Mouse (Mus musculus): ENCODE measurements at regions not wholly inside any gene's neighbourhood (a gene's known extent, or its start where the extent isn't known, plus 50 kb on each side); places are given as distances from the start of the nearest gene placed in this dataset.

GRCm38 (mm10) chr13:112000696-112001095, 191.9 kb upstream of the Map3k1 start:
- no peak for DNase-seq (ENCODE audit: low read depth, low spot score)

GRCm38 (mm10) chr13:112001155-112002025, 192.6 kb upstream of the Map3k1 start:
- peak; percentile 81 for DNase-seq (ENCODE audit: low read depth, low spot score)

- DNase-seq (ENCODE audit: low read depth, low spot score), result no peak
Observed at GRCm38 (mm10) chr13:112002661-112003347, 194.0 kb upstream of the Map3k1 start.

- DNase-seq (ENCODE audit: low read depth, low spot score), result no peak
Observed at GRCm38 (mm10) chr13:112003445-112003844, 194.7 kb upstream of the Map3k1 start.

GRCm38 (mm10) chr13:112004126-112004525, 195.3 kb upstream of the Map3k1 start:
- DNase-seq (ENCODE audit: low read depth, low spot score), result no peak

- no peak for DNase-seq (ENCODE audit: low read depth, low spot score)
Observed at GRCm38 (mm10) chr13:112005421-112005820, 196.6 kb upstream of the Map3k1 start.

- no peak for DNase-seq (ENCODE audit: low read depth, low spot score)
Observed at GRCm38 (mm10) chr13:112008806-112009205, 200.0 kb upstream of the Map3k1 start.

GRCm38 (mm10) chr13:112009288-112009687, 200.5 kb upstream of the Map3k1 start:
- DNase-seq (ENCODE audit: low read depth, low spot score), result peak; percentile 85

GRCm38 (mm10) chr13:112010464-112010863, 201.7 kb upstream of the Map3k1 start:
- no peak for DNase-seq (ENCODE audit: low read depth, low spot score)

GRCm38 (mm10) chr13:112012640-112013039, 203.8 kb upstream of the Map3k1 start:
- no peak for DNase-seq (ENCODE audit: low read depth, low spot score)

GRCm38 (mm10) chr13:112015083-112015482, 206.3 kb upstream of the Map3k1 start:
- no peak for DNase-seq (ENCODE audit: low read depth, low spot score)

GRCm38 (mm10) chr13:112016280-112016679, 207.5 kb upstream of the Map3k1 start:
- DNase-seq (ENCODE audit: low read depth, low spot score), result no peak

- no peak for DNase-seq (ENCODE audit: low read depth, low spot score)
Observed at GRCm38 (mm10) chr13:112018497-112019281, 209.9 kb upstream of the Map3k1 start.

- DNase-seq (ENCODE audit: low read depth, low spot score), result no peak
Observed at GRCm38 (mm10) chr13:112019575-112019974, 210.8 kb upstream of the Map3k1 start.

GRCm38 (mm10) chr13:112023171-112023570, 214.4 kb upstream of the Map3k1 start:
- DNase-seq (ENCODE audit: low read depth, low spot score), result no peak

- no peak for DNase-seq (ENCODE audit: low read depth, low spot score)
Observed at GRCm38 (mm10) chr13:112024667-112025585, 216.1 kb upstream of the Map3k1 start.

- DNase-seq (ENCODE audit: low read depth, low spot score), result no peak
Observed at GRCm38 (mm10) chr13:112025586-112025950, 216.8 kb upstream of the Map3k1 start.

GRCm38 (mm10) chr13:112027736-112028135, 218.9 kb upstream of the Map3k1 start:
- no peak for DNase-seq (ENCODE audit: low read depth, low spot score)

GRCm38 (mm10) chr13:112031061-112031460, 222.3 kb upstream of the Map3k1 start:
- peak; percentile 82 for DNase-seq (ENCODE audit: low read depth, low spot score)

GRCm38 (mm10) chr13:112031631-112032320, 223.0 kb upstream of the Map3k1 start:
- DNase-seq (ENCODE audit: low read depth, low spot score), result no peak

Measured in R1 (cell line).